Mouse (Mus musculus) ovary, postnatal 10 days (tissue): ENCODE data around the gene Foxo4.

Experiments
- DNase-seq: peaks from one replicate; pipeline ENCODE4 v3.0.0; 2022; ENCODE audit warnings: low spot score

Gene Foxo4

DNA sequence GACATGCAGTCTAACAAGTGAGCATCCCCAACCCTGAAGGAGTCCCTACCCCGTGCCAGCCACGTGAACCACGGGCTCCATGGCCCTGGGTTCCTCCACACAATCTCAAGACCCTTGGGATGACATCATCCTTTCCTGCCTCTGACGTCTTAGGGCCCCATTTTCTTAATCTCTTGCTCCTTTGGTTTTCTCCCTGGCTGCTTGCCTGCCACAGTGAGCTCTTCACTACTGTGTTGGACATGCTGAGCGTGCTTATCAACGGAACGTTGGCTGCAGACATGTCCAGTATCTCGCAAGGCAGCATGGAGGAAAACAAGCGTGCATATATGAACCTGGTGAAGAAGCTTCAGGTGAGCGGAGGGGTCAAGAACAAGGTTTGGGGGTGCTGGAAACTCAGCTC, 35.8 kb downstream of the Foxo4 start:
- no peak for DNase-seq

DNA sequence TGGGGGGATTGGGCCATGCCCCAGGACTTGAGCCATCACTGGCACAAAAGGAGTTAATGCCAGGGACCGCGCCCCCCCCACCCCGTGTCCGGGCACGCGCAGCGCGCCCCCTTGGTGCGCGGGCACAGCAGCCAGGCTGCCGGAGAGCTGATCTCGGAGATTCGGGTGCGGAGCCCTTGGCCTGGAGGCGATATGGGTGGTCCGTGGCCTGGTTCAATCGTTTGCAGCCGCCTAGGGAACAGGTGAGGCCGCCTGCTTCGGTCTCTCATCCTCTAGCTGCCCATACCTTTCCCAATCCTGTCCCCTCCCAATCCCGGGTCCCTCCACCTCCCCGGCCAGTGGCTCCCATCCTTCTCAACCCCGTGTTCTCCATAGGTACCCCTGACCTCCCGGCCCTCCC, 44.7 kb downstream of the Foxo4 start, which contains the start of gene Nlgn3:
TSS of gene Nlgn3 (plus strand) at position 114 of the 400 bp plus-strand sequence.
- no peak for DNase-seq

DNA sequence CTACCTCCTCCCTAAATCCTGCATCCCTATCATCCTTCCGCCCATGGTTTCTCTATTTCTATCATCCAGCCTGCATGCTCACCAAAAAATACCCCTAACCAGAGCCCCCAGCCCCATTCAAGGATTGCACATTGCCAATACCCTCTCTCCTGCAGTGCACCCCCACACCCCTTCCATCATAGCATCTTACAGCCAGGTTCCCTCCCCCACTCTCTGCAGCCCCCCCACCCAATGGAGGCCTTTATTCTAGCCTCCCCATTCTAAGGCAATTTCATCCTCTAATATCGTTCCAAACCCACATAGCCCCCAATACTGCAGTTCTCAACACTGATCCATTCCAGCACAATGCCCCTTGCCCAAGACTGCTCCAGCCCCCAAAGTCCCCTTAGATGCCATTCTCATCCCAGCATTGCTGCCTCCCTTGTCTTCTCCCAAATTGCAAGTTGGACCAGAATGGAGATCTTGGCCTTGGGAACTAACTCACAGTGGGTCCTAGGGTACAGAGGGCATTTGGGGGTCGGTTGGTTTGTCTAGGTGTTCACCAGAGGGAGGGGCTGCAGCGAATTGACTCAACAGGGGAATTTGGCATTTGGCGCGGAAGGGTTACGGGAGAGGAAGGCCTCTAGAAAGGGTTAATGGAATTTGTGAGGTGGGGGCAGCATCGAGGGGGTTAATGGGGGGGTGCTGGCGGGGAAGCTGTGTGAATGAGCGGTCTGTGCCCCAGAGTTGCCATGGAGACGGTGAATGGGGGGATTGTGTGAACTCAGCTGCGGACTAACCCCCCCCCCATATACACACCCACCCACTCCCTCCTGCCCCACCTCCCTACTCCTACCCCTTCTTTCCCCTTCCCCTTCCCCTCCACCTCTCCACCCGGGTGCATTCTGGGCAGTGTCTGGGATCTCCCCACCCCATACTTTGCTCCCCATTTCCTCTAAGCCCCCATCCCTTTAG, 45.4 kb downstream of the Foxo4 start:
- no peak for DNase-seq

DNA sequence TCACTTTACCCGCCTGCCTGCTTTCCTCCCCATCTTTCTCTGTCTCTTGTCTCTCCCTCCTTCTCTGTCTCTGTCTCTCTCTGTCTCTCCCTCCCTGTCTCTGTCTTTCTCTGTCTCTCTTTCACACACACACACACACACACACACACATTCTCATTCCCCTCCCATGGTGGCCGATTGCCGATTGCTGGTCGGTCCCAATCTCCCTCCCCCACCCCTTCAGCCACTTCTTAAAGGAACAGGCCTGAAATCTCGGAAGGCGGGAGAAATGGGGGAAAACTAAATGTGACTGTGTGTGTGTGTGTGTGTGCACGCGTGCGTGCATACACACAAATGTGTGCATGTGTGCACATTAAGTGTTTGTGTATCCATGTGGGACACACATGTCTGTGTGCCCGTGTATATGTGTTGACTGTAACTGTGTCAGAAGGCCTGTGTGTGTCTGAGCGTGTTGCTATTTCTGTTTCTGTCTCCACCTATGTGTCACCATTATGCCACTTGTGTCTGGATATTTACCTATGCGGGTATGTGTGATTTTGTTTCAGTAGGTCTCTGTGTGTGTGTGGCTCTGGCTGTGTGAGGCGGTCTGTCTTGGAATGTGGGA, 46.2 kb downstream of the Foxo4 start:
- no peak for DNase-seq

DNA sequence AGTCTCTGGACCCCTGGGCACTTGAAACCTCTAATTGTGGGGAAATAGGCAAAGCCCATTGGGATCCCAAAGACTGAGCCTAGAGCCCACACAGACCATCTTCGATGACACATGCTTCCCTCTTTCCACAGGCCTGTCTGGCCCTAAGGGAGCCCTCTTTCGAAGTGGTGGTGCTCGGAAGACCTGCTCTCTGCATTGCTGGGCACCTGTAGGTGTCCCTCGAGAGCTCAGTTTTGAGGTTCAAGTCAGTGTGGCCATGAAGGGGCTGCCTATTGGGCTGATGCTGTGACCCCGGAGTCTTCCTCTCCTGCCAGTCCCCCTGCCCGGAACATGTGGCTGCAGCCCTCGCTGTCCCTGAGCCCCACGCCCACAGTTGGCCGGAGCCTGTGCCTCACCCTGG, 47.3 kb downstream of the Foxo4 start:
- DNase-seq: no peak

DNA sequence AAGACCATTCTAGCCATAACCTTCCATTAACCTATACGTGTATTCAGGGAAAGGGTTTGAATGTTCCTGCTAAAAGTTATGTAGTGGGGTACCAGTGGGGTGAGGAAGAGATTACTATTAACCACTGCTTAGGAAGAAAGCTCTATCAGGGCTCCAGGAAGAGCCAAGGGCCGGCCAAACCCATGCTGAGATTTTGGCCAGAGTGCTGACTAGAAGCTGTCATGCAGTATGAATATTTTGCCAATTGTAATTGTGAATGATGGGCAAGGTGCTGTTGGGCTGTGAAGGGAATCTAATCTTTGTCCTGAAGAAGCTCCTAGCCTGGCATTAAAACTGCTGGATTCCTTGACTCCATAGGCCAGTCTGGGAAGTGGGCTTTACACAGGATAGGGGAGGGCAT, 50.3 kb downstream of the Foxo4 start:
- no peak for DNase-seq

DNA sequence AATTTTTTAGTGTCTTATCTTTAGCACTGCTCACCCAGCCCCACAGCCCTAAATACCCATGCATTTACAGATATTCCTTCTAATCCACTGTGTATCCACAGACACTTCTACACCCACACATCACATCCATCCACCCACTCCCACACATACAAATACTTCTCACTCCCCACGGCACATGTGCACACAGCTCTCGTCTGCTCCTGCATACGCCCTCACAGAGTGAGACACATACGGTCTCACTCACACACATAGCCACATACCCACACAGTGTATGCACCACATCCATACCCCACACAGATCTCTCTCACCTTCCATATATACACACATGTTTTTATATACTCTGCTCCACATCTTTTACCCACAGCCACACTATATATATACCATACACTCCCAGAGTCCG, 55.0 kb downstream of the Foxo4 start:
- DNase-seq: no peak
